Mouse (Mus musculus): ENCODE data around the gene Mtx2.

The Mtx2 gene

DNA sequence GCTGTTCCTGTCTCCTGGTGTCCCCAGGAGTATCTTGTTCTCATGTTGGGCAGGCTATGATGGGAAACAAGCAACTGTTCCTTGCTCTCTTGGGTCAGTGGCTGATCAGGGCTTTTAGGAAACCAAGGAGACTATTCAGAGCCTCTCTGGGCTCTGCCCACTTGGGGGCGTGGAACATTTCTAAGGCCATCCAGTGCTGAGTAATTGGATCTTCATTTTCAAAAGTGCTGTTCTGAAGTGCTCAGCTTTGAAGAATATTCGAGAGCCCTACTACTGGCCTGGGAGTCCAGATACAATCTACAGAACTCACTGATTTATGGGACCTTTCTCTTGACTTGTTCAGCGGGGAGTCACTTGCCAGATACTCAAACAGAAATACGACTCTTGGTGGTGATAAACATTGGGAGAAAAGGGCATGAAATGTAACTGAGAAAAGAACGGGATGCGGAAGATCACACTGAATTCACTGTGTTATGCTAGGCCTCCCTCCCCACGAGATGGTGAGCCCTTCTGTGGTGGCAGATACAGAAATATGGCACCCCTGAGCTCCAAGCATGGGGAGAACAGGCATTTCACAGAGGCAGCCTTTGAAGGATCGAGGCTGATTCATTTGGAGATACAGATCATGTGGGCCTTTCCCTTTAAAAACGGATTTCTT is 92.4 kb downstream of the Mtx2 start:
- DNase-seq (ENCODE audit: low read depth): no peak

DNA sequence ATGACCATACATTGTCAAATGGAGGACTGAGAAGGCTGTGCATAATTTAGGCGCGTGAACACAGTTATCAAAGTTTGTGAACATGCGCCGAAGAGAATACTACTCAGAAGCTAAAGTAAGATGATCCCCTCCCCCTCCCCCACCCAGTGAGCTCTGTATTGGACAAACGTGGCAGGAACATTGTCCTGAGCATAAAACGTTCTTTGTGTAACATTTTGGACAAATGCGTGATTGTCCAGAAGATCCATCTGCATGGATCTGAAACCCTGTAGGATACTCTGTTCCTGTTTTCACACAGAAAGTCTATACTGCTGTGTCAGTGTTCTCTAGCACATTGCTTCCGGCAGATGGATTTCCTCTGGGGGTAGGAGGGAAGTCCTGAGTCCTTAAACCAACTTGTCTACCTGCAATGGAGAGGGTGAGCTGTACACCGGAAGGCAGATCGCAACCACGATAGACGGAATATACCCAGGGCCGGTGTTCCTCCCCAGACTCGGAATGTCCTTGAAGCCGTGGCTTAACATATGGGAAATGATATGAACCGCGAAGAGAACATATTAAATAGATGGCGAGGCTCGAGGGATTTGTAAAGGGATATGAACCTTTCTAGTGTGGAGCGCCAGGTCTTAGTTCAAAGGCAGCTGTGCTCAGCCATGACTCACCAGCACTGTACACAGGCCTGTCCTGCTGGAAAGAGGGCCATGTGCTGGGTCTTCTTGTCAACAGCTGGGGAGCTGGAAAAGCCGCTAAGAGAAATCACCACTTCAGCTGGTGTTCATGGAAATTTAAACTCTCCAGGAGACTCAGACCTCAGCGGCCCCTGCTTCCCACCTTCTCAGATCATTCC is 100.6 kb downstream of the Mtx2 start:
- DNase-seq (ENCODE audit: low read depth): peak; percentile 1

Data from induced T-regulatory cell, adult 2 months (primary cell).